Mouse (Mus musculus) lung, postnatal 14 days (tissue): ENCODE measurements around the gene Cnot1.
"Not testable (repeated sequence)": the region's sequence is repeated elsewhere in the genome, so short reads cannot be mapped to it uniquely, and the experiment has no call there.

ENCODE experiments used
- DNase-seq: peaks from one replicate; pipeline ENCODE4 v3.0.0; 2021

Cnot1 gene

DNA sequence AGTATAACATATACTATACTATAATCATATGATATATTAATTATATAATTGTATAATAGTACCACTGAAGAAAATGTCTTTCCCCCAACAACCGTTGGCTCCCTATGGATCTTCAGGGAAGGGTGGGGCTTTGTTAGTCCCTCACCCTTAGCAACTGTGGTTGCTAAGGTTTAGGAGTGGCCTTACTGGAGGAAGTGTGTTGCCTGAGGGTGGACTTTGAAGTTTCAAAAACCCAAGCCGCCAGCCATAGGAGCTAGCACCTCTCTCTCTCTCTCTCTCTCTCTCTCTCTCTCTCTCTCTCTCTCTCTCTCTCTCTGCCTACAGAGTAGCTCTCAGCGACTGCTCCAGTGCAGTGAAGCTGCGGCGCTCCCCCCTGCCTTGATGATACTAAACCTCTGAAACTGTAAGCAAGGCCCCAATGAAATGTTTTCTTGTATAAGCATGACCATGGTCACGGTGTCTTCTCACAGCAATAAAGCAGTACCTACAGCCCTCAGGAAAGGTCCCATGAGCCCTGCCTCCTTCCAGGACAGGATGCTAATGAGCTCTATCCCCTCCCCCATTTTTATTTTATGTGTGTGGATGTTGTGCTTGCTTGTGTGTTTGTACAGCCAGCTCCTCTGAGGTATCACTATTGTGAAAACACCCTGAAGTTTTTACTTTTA is 8.9 kb upstream of the Cnot1 start:
- no peak for DNase-seq

DNA sequence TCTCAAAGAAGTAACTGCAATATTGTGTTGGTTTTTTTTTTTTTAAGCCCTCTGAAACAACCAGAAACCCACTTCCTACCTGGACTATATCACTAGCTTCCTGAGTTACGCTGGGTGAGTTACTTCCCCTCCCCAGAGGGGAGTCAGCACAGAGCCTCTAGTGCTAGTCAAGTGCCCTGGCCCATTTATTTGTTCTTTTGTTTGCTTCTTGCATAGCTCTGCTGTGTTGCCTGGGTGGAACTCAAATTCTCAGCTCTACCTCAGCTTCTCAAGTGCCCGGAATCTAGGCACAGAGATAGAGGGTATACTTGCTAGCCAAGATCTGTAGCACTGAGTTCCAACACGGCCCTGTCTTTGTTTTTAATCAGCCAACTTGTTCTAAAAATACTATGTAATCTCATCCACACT is 2.9 kb upstream of the Cnot1 start:
- DNase-seq = peak; percentile 27

DNA sequence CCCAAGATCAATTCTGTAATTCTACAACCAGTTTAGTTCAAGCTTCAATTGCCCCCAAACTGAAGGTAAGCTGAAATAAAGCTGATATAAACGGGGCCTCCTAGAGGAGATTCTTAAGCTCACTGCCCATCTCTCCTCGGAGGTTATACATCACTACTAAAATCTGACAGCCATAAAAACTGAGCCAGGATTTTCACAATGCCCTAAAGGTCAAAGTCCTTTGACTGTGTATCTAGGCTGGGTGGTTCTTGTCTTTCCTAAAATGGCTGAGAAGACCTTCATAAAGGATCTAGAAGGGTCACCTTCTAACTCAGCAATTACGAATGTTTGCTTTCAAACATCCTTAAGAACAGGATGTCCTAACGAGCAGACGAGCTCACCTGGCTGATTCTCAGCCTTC is 1.9 kb upstream of the Cnot1 start:
- no peak for DNase-seq

DNA sequence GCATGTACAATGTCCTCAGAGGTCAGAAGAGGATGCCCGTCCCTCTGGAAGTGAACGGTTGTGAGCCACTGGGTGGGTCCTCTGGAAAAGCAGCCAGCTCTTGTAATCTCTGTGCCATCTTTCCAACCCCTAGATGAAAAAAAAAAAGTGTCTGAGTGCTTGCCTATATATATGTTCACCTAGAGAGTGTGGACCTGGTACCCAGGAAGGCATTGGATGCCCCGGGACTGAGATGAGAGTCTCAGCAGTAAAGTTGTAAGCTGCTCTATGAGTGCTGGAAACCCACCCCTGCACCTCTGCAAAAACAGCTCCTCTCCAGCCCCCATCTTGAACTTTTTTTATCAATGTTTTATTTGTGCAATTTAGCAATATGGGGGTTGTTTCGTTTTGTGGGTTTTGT is 1.4 kb upstream of the Cnot1 start:
- DNase-seq = no peak

DNA sequence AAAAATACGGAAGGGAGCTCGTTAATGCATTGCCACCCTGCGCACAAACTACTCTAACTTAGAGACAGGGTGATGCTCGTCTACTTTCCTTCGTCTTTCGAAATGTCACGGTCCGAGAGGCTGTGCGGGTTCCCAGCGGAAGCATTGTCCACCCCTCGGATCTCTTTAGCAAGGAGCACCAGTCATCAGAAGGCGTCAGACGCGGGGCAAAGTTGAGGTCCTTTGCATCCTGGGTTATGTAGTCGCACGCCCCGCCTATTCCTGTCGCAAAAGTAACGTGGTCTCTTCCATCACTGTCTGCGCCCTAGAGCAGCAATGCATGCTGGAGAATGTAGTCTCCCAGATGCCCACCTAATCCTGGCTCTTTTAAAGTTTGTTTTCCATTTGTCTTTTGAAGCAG is 597 bp upstream of the Cnot1 start:
- peak; percentile 90 for DNase-seq

DNA sequence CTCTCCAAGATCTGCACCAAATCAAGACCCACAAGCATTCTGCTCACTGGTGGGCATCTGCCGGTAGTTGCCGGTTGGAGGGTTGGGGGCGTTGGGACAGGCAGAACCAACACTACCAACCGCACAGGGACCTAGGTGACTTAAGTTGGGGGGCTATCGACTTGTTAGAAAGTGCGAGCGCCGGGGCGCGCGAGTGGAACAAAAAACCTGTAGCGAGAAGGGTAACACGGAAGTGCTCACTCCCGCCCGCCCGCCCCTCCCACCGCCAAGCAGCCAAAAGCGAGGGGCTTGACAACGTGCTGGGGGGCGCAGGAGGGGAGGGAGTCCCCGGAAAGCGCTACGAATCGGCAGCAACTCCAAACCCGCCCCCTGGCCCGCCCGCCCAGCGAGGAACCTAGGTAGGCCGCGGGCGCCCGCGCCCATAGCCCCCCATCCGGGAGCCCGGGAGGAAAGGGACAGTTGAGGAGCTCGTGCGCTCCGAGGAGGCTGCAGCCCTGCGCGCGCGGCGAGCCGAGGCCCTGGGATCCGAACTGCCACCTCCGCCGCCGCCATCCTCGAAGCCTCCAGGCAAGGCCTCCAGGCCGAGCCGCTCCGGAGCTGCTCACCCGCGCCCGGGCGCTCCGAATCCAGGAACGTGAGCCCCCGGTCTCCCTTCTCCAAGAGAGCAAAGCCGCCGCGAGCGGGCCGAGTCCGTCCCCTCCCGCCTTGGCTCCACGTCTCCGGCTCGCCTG is 638 bp downstream of the Cnot1 start:
- DNase-seq = no peak

DNA sequence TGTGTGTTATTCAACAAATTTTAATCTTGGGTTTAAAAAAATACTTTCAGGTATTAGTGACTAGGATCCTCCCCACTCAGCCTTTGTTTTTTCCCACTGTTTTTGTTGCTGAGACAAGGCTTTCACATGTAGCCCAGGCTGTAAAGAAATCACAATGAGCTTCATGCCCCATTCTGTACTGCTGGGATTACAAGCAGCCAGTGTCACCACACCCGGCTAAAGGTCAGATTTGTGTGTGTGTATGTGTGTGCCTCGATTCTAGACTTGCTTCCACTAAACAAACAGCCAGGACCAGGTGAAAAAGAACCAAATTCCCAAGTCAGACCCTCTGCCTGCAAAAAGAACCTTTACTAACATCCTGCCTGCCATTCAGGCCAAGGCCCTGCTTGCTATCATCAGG is 1.8 kb downstream of the Cnot1 start:
- DNase-seq = no peak

DNA sequence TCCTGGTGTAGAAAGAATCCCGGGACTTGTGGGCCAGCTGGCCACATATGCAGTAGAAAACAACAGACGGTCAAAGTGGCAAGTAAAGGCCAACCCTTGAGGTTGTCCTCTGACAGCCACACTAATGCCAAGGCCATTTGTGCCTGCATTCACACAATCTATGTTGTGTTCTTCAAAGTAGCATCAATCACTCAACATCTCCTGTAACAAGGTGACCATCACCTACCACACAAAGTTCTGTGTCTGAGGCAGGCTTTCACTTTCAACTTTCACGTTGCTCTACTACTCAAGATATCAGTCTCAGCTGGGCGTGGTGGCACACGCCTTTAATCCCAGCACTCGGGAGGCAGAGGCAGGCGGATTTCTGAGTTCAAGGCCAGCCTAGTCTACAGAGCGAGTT is 5.0 kb downstream of the Cnot1 start:
- DNase-seq = no peak

DNA sequence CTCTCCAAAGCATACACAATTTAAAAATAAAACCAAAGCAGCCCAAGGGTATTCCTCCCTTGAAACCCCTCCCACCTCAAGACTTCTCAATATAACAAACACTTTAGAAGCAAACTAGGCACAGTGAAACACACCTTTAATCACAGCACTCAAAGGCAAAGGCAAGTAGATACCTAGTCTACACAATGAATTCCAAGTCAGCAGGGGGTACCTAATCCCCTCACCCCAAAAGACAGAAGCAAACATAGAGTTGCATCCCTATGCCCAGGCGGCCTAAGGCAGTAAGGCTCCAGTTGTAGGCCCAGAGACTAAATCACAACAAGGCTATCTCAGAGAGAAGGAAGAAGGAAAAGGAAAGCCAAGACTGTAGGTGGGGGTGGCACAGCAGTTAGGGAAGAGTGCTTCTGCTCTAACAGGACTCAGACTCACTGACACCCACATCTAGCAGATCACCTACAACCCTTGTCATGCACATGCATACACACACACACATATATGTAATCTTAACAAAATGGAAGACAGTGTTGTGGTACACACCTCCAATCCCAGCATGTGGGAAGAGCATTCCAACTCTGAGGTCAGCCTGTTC is 5.7 kb downstream of the Cnot1 start:
- no peak for DNase-seq

DNA sequence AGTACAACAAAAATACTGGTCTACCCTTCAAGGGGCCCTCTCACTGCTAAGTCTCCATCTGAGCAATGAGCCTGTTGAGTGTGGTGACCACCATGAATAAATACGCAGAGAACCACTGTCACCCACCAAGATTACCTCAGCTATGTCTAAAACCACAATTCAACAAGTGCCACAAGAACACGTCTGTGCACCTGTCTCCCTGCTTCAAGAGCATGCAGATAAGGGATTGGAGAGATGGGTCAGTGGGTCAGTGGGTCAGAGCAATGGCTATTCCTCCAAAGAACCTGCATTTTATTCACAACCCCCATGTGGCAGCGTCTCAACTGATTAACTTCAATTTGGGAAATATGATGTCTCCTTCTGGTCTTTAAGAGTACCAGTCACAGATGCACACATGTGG is 6.9 kb downstream of the Cnot1 start:
- no peak for DNase-seq

DNA sequence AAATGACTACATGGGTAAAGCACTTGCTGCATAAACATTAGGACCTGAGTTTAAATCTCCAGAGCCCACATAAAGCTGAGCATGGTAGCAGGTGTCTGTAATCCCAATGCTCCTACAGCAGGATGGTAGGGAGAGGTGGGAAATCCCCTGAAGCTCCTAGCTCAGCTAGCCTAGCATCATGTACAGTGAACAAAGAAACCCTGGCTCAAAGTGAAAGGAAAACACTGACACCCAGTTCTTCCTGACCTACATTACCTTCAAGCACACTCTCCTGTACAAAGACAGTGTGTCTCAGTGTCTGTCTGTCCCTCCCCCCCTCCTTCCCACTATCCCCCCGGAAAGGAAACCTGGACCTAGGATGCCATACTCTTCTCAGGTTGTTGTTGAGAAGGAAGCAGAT is 7.4 kb downstream of the Cnot1 start:
- DNase-seq = no peak

DNA sequence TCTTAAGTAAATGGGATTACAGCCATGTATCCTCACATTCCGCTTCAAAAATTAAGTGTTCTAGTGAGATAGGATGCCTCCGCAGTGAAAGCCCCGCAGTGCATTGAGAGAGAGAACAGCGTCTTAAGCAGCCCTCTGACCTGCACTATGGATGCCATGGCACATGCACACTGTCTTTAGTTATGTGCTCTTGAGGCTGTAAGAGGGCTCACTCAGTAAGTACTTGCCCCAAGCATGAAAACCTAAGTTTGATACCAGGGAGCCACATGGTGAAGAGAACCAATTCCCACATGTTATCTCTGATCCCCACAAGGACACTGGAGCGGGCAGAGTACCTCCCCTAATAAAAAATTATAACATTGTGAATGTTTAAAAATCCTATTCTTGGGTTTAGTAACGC is 8.1 kb downstream of the Cnot1 start:
- DNase-seq = no peak

DNA sequence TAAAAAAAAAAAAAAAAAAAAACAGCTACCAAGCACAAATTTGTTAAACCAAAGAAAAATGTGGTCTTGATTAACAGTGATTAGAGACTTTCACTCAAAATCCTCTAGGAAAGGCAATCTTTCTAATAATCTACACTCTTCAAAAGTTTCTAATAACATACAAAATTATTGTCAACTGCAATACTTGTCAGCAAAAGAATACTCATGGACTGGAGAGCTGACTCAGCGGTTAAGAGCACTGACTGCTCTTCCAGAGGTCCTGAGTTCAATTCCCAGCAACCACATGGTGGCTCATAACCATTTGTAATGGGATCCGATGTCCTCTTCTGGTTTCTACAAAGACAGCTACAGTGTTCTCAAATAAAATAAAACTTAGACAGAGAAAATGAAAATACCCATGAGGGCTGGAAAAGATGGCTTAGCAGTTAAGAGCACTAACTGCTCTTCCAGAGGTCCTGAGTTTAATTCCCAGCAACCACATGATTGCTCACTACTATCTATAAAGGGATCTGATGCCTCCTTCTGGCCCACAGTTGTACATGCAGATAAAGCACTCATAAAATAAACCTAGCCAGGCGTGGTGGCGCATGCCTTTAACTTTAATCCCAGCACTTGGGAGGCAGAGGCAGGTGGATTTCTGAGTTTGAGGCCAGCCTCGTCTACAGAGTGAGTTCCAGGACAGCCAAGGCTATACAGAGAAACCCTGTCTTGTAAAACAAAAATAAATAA is 11.8 kb downstream of the Cnot1 start:
- DNase-seq = not testable (repeated sequence)

DNA sequence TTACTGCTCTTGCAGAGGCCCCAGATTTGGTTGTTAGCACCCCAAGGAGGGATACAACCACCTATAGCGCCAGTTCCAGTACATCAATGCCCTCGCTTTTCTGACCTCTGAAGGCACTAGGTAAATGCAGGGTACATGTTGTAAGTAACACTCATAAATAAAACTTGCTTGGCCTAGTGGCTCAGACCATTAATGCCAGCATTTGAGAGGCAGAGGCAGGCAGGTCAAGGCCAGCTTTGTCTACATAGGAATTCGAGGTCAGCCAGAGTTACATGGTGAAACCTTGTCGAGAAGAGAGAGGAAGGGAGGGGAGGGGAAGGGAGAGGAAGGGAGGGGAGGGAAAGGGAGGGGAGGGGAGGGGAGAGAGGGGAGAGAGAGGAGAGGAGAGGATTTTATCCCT is 21.7 kb downstream of the Cnot1 start:
- no peak for DNase-seq

DNA sequence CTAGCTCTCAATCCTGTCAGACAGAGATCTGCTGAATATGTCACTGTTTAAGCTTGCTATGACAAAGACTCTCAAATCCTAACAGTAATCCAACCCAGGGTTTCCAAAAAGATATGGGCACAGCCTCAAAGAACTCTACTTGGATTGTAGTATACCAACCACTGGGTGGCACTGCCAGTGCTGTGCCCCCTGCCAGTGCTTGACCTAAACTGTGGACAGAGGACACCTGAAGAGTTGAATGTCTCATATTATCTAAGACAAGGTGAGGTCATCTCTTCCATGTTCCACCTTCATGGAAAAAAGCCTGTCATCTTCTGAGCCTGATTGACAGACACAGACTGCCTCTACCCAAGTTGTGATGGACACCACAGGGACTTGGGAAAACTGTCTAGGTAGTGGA is 24.6 kb downstream of the Cnot1 start:
- DNase-seq = no peak

DNA sequence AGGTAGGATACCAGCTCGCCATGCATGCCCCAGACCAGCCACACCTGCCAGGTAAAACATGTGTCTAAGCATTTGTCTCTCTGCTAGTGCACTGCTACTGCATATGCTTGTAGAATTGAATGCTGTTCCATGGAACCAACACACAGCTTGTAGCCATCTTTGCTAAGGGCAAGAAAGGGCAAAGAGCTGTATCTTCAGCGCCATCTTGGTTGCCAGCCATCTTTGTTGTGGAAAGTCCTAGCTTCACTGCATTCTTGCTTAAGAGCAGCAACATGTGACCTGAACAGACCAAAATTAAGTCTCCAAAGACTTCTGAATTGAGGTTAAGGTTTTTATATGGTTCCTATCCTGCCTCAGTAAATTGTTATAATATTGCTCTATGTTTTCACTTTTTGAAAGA is 25.5 kb downstream of the Cnot1 start:
- no peak for DNase-seq

DNA sequence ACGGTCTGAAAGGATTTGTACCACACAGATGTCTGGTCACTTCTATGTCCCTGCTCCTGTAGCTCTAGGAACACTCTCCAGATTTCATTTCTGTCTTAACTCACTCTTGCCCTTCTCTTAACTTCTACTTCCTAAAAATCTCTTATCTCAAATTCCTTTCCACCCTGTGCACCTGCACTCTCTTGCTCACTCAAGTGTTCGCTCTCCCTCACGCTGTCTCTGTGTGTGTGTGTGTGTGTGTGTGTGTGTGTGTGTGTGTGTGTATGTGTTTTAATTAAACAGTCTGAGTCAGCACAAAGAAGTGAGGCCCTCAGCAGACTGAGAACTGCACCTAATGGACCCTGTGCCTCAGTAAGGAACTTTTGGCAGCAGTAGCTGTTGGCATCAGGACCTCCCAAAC is 26.2 kb downstream of the Cnot1 start:
- DNase-seq = no peak

DNA sequence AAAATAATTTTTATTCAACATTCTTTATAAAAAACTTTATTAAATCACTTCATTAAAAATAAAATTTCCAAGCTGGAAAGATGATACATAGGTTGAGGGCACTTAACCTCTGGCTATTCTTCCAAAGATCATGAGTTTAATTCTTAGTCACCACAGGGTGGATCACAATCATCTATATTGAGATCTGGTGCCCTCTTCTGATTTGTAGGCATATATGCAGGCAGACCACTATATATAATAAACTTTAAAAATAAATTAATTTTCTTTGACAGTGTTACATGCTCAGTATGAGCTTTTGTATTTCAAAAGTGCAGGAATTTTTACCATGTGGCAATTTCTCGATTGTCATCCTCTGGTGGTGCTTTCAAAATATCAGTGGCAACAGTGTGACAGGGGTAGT is 43.1 kb downstream of the Cnot1 start:
- no peak for DNase-seq

DNA sequence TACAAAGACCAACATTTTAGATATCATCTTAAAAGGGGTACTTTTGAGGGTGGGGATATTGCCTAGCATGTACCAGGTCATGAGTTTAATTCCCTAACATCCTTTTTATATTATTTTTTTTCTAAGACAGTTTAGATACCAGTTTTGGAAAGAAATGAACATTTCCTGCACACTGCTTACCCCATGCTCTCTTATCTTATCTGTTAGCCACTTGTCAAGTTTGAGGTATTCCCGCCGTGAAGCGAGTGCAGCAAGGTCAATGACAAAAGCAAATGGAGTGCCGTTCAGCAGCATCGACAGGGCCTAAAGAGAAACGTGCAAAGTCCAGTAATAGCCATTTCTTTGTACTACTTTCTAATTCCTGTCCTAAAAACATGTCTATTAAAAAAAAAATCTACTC is 46.9 kb downstream of the Cnot1 start:
- DNase-seq = no peak

DNA sequence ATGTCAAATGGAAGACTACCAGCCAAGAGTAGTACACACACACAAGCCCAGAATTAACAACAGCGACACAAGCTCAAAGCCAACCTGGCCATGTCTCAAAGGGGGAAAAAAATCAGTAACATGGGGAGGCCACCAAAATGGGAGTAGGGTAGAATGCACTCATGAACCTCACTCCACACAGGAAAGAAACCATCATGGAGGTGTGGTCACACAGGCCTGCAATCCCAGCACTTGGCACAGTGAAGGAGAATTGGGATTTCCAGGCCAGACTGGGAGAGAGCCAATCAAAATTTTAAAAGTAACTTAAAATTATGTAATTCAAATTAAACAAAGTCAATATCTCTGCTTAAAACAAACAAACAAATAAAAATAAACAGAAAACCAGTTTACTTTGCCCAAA is 55.3 kb downstream of the Cnot1 start:
- no peak for DNase-seq

DNA sequence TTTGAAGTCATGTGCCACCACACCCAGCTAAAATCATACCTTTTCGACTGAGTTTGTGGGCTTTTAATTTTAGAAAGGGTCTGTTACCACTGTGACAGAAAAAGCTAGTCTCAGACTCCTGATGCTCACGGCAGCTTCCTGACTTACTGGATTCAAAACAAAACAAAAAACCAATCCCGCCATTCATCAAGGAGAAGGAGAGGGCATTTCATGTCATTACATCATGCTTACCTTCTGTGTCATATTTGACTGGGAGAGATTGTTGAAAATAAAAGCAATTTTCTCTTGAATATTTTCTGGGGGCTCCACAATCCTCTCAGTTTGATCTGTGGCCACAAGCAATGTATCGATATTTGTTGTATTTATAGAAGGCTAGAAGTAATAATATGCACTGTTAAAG is 59.2 kb downstream of the Cnot1 start:
- DNase-seq = no peak

DNA sequence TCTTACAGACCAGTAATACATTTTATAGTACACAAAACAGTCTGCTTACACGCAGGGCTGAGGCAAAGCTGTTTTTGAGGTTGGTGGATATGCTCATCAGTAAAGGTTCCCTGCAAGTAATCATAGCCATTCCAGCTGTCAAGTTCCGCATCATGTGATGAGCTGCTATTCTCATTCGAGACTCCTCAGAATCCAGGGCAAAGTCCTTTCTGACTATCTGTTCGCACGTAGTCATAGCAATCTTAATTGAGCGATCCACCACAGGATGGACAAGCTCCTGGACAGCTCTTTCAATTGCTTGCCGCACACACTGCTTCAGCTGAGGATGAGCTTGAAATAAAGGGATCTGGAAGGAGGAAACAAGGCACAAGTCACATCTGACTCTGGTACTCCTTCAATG is 65.5 kb downstream of the Cnot1 start:
- DNase-seq = no peak

DNA sequence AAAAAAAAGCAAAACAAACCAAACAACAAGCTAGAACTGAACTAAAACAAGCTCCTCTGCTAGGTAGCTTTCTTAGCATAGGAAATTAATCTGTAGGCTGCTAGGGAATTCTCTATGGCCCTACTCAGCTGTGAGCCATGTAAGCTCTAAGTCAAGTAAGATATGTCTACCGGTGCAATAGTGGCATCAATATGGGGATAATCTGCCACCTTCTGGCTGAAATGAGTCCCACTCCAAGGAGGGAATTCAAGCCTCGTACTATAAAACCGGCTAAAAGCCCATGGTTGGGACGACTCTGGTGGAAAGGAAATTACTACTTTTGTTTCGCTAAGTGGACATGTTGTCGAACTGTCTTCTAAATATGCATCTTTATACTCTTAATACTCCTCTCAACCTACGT is 68.7 kb downstream of the Cnot1 start:
- DNase-seq = no peak

DNA sequence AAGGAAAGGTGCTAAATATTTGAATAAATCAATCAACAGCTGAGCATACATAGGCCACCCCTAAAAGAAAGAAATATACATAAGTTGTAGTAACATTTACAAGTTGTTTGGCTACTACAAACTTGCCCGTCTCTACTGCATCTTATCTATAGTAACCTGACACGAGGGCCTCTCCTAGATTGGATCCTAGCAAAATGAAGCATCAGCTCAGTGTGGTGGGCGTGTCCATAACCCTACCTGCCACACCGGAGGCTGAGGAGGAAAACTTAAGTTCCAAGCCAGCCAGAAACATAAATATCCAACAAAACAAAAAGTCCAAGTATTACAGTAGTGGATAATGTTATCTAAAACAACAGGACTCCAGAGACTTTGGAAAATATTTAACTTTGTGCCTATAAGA is 79.6 kb downstream of the Cnot1 start:
- DNase-seq = no peak
